Mouse (Mus musculus) adrenal gland, postnatal 10 days (tissue): ENCODE measurements at regions not wholly inside any gene's neighbourhood (a gene's known extent, or its start where the extent isn't known, plus 50 kb on each side); places are given as distances from the start of the nearest gene placed in this dataset. TPM values are rescaled to one million over a fixed set of nuclear protein-coding genes. Genes with fewer than 3 reads are reported as not detected.

ENCODE experiments used
- DNase-seq: peaks from one replicate; pipeline ENCODE4 v3.0.0; 2021; ENCODE audit warnings: mixed read lengths
- microRNA-seq: library from miRNA; unstranded; fragments of <30 nt; microRNA quantifications from one replicate; pipeline ENCODE4 v1.2.0, GENCODE M21; 2021

DNA sequence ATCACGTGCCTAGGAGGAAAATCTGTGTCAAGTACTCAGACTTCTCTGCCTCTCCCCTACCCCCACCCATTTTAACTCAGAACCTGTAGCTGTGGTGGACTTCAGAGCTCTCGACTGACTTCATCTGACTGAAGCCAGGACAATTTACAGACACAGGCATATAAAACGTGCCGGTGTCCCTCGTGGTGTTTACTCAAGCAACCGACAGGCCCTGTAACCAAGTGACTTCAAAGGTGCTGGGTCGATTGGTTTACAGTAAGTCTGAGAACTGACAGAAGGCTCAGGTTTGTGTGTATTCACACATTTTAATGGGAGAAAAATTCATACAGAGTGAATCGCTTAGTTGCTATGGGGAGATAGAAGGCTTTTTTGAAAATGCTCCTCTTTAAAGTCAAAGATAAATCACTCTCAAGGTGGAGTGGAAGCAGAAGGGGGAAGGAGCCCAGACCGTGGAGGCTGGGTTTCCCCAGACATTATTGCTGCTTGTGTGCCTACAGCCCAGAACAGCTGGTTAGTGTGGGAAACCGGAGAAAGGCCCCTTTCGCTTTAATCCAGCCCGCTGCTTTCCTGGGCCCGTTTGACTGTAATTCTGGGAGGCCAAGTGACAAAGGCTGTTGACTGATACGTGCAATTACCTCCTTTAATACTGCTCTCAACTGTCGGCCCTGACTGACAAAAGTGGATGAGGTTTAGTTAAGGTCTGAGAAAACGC is 218.6 kb downstream of the Sox2 start:
- no peak for DNase-seq

GRCm38 (mm10) chr3:34869911-34870310 is 219.7 kb downstream of the Sox2 start:
- DNase-seq: no peak

DNA sequence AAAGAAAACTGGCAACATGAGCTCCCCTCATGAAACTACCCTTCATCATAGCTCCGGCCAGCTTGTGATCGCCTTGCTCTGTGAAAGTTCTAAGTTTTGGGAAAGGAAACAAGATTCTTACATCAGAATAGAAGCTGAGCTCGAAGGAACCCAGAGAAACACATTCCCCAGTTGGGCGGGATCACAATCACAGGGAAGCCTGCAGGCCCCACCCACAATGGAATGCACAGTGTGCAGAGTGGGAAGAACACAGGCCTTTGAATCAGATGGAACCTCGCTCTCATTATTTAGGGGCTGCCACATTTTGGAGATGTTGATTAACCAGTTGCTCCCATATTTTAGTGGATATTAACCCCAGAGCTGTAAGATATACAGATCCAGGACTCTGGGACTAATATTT is 234.9 kb downstream of the Sox2 start:
- DNase-seq: no peak

- no peak for DNase-seq
Observed at GRCm38 (mm10) chr3:34893381-34893780, 243.2 kb downstream of the Sox2 start.

DNA sequence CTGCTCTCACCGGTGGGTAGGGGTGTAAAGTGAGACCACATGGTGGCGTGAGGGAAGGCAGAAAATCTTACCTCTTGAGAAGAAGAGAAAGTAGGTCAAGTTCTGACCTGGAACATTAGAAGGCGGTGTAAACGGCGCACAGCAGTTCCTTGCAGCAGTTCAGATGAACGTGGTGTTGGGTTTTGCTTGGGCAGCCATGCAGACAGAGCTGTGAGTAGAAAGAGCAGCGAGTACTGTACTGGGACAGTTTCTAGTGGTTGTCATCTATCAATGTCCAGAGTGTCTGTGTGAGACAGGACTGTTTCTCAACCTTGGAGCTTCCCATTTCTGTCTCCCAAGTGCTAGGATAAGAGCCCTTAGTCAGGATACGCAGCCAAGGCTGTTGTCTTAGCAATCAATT is 252.9 kb downstream of the Sox2 start:
- no peak for DNase-seq

DNA sequence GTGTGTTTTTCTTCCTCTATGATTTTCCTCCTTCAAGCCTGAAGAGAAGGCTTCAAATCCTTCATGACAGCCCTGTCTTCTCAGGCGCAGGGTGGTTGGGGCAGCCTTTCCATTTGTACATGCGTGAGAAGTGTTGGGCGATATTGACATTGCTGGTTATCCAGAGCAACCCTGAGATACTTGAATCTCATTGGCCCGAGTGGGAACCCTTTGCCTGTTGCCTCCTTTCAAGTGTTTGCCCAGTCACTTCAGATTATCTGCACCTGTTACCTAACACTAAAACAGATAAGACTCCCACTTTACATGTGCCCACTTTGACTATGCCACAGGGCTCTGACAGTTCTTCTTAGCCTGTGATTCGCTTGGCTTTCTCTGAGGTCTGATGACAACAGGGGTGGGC is 258.3 kb downstream of the Sox2 start:
- DNase-seq: no peak

DNA sequence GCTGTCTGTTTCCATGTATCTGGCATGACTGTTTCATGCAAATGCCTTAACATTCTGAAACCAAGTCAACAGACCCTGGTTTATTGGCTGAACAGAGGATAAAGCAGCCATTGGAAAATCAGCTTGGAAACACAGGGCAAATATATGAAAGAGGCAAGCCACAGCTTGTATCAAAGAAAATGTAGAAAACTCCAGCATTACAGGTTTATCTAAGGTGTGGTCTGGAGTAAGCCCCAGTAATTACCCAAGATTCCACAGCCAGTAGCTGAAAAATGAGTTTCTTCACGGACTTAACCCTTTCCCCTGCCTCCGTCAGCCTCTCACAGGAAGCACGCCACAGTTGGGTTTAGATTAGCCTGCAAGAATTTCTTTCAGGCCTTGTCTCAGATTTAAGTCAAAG is 259.1 kb downstream of the Sox2 start:
- DNase-seq: no peak

DNA sequence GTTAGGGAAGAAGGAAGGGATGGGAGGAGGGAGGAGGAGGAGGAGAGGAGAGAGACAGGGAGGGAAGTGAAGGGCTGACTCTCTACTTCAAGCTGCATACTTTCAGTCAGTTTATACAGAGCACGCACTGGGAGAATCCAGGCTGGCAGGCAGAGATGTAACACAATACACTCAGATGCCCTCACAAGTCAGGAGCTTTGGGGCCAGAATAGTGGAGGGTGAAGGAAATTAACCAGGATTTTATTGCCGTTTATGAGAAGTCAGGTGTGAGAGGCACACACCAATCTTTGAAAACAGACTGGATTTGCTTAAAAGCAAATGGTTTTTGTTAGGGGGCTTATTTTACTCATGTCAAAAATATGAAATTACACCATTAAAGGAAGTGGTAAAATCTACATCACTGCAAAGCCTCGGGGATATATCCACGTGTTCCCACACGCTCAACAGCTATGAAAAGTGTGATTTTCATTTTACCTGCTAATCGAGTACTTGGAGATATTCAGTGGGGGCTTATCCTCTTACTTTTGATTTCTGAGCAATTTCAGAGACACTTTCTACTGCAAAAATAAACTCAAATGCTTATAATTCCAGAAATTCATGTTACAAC is 268.2 kb downstream of the Sox2 start:
- DNase-seq: no peak

DNA sequence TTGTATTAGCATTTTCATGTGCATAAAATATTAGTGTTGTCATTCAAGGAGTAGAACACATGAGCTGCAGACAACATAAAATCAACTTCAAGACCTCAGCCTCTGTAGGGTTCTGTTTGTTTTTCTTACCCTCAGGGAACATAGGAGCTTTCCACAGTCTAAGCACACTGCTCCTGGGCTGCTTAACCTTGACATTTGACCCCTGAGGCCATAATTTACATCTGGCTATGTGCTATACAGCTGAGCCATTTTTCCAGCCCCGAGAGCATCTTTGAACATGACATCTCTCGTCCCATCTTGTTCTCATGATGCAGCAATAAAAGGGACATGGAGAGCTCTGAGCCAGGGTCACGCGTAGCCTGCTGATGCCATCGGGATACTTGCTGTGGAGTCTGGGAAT is 270.3 kb downstream of the Sox2 start:
- DNase-seq: no peak

- no peak for DNase-seq
Observed at GRCm38 (mm10) chr3:34949867-34950266, 299.7 kb downstream of the Sox2 start.

- no peak for DNase-seq
Observed at GRCm38 (mm10) chr3:34956183-34956582, 306.0 kb downstream of the Sox2 start.

DNA sequence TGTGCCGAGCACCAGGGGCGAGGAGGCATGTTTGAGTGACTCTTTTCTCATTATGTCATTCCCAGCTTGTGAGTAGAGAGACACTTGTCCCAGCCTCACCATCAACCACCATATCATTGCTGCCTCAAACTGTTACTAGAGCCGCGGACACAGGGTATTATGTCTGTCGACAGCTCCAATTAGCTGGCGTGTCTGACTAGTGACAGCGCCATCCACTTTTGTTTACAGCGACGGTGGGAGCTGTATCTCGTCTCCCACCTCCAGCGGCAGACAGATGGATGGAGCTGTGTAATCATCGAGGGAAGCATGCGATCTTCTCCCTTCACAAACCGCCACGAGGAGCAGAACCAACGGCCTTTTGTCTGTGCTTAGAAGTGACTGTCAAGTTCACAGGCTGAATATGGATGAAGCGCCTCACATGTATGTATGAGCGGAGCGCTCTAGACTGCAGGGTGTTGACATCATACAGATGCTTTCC is 308.9 kb downstream of the Sox2 start:
- DNase-seq: no peak

DNA sequence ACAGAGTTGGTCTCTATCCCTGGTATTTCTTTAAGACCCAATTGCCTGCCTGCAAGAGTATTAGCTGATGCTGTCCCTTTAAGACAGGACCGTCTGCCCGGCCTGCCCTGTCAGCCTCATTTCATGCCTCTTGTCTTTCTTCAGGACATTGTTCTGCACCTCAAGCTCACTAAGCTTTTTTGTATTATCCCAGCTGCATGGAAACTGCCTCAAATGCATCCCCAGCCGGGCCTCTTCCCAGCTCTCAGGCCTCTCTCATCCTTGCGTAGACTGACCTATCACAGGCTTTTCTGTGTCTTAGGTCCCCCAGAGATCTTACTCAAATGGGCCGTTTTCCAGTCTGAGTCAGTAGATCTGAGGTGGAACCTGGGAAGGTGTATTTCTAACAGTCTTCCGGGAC is 316.2 kb downstream of the Sox2 start:
- no peak for DNase-seq

DNA sequence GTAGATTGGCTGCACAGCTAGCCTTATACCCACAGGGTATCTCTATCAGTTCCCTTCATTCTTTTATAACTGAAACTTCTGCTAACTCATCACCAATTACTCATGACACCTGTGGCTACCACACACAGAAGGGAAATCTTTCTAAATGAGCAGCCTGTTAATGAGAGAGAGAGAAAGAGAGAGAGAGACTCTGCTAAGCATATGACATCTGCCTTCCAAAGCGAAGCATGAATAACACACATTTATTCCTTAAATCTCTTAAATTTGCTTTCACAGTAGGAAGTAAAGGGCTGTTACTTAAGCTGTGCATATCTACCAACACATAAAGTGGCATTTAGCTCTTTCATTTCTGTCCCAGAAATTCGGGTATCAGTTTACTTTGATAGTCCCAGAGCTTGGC is 317.7 kb downstream of the Sox2 start:
- DNase-seq: no peak

DNA sequence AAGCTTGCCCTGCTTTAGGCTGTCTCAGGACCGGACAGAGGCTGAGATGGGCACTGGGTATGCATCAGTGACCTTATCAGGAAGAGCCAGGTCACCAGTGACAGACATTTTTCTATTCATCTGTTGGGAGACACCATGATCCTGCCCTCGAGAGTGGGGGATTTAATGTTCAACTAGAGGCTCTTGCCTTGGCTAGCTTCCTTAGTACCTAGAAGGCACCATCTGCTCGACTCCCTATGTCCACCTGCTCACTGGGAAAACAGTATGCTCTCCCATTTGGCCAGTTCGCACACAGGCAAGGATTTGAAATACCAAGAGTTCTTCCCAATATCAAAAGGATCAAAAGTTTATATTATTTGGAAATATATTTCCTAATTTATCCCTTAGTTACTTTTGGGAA is 321.3 kb downstream of the Sox2 start:
- no peak for DNase-seq

- DNase-seq: no peak
Observed at GRCm38 (mm10) chr3:34974371-34974770, 324.2 kb downstream of the Sox2 start.

Small RNA genes lying in the stretch of these regions (microRNA-seq; reads per million reads assigned to microRNA genes)
- gene Mir6378: not detected
